Mouse (Mus musculus): Measurements from ENCODE around the gene Il24.

- TF ChIP-seq CTCF (IDR thresholded peaks at IDR 0.05; ENCODE audit: insufficient read depth, low read depth, low read length) (no peak), POLR2A (IDR thresholded peaks at IDR 0.05; ENCODE audit: insufficient read depth, low read depth, low read length) (no peak)
These were observed 22.5 kb downstream of the Il24 start for GRCm38 (mm10) chr1:130864741-130865140.

Data from olfactory bulb, adult 2 months (tissue).